16 mouse cellular contexts compared by ENCODE assay signal in the genomic region with DNA sequence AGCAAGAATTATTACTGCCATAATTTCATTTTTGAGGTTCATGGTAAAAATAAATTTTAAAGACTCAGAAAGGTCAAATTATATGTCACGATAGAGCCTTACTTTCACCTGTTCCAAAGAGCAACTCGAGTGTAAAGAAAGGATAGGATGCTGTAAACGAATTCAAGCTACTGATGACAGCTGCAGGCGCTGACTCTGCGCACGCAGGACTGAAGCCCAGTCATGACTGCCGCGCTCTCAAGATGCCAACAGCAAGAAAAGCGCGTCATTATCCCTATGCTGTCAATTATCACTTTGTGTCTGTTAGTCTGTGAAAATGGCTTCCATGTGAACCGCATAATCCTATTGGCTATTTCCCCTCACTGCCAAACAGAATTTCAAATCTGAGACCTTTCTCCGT. TPM values are rescaled to one million over a fixed set of nuclear protein-coding genes. Genes with fewer than 3 reads are reported as not detected.
DNase-seq lines count a peak whose midpoint lies in the region; ATAC-seq and TF ChIP-seq lines count a peak whose summit lies in the region.
"Had no signal": no experiment of that assay in that cellular context is flagged by ENCODE, and none has a peak within 500 bp of the region (broad histone marks: within the 10 kb centered on the region; RNA-seq: fewer than 3 reads in every experiment).

No protein-coding gene starts in this region.

- no peak for TF ChIP-seq EP300 in heart, postnatal 0 days (IDR thresholded peaks at IDR 0.05; ENCODE audit: low read depth)
- no peak for TF ChIP-seq EP300 in lung, postnatal 0 days (IDR thresholded peaks at IDR 0.05)
- no peak for TF ChIP-seq EP300 in liver, postnatal 0 days (IDR thresholded peaks at IDR 0.05; ENCODE audit: low read depth)

- H3K9me3 ChIP-seq in embryonic facial prominence, embryonic 14.5 days (ENCODE audit: control insufficient read depth, low read length): no peaks in the 10 kb centered on the region
- no peaks in the 10 kb centered on the region for H3K9me3 ChIP-seq in embryonic facial prominence, embryonic 10.5 days
- no peaks in the 10 kb centered on the region for H3K9me3 ChIP-seq in heart, postnatal 0 days (replicated peaks; ENCODE audit: control insufficient read depth, low read length)
- no peaks in the 10 kb centered on the region for H3K9me3 ChIP-seq in lung, postnatal 0 days (ENCODE audit: low read length)
- no peaks in the 10 kb centered on the region for H3K9me3 ChIP-seq in liver, postnatal 0 days (ENCODE audit: low read length)
- H3K9me3 ChIP-seq: forebrain, embryonic 13.5 days; limb, embryonic 13.5 days; midbrain, embryonic 12.5 days had no signal

- WGBS in embryonic facial prominence, embryonic 14.5 days: 65% methylated on average over 12 of the region's 12 CpGs
- WGBS in embryonic facial prominence, embryonic 10.5 days: 78% methylated on average over 12 of the region's 12 CpGs
- WGBS in heart, postnatal 0 days: 46% methylated on average over 12 of the region's 12 CpGs
- WGBS in lung, postnatal 0 days: 51% methylated on average over 12 of the region's 12 CpGs
- WGBS in liver, postnatal 0 days (ENCODE audit: insufficient replicate concordance): 63% methylated on average over 12 of the region's 12 CpGs

- peak overlapping the region; percentile 19; the same call in 1 of the 2 replicates for H3K4me2 ChIP-seq in embryonic facial prominence, embryonic 14.5 days (ENCODE audit: low read depth, low read length)
- H3K4me2 ChIP-seq in heart, postnatal 0 days (ENCODE audit: low read depth, low read length): peak overlapping the region; percentile 63
- H3K4me2 ChIP-seq in lung, postnatal 0 days (replicated peaks; ENCODE audit: low read depth, low read length): peak overlapping the region; percentile 46
- H3K4me2 ChIP-seq in liver, postnatal 0 days (ENCODE audit: low read depth, low read length): peak overlapping the region; percentile 46
- H3K4me2 ChIP-seq: forebrain, embryonic 13.5 days; hindbrain, embryonic 14.5 days; midbrain, embryonic 12.5 days had no signal

- DNase-seq in embryonic facial prominence, embryonic 14.5 days (ENCODE audit: low spot score): peak; percentile 20
- DNase-seq in embryonic facial prominence, embryonic 10.5 days (ENCODE audit: low spot score): no peak
- DNase-seq in heart, postnatal 0 days (ENCODE audit: low spot score): no peak
- DNase-seq in heart, postnatal 10 days: no peak
- peak; percentile 16 for DNase-seq in lung, postnatal 0 days (ENCODE audit: low spot score)
- DNase-seq in lung, postnatal 36 days: no peak
- peak; percentile 16 for DNase-seq in liver, postnatal 0 days
- DNase-seq: cerebellum, adult 9-10 months; gastrocnemius, postnatal 10 days; right cerebral cortex, adult 18-20 months had no signal

- H3K27me3 ChIP-seq in embryonic facial prominence, embryonic 14.5 days (replicated peaks; ENCODE audit: control insufficient read depth, insufficient read depth, low read length): no peaks in the 10 kb centered on the region; the same call in 1 of the 2 replicates
- H3K27me3 ChIP-seq in embryonic facial prominence, embryonic 10.5 days (replicated peaks; ENCODE audit: low read depth, poor library complexity, severe bottlenecking): no peaks in the 10 kb centered on the region
- H3K27me3 ChIP-seq in heart, postnatal 0 days (ENCODE audit: control insufficient read depth, insufficient read depth, low read length): no peaks in the 10 kb centered on the region
- no peaks in the 10 kb centered on the region for H3K27me3 ChIP-seq in lung, postnatal 0 days (replicated peaks; ENCODE audit: insufficient read depth, low read length)
- H3K27me3 ChIP-seq in liver, postnatal 0 days (ENCODE audit: insufficient read depth, low read length): no peaks in the 10 kb centered on the region
- H3K27me3 ChIP-seq: forebrain, embryonic 13.5 days; midbrain, embryonic 12.5 days had no signal

- no peak overlapping the region for H3K9ac ChIP-seq in embryonic facial prominence, embryonic 14.5 days (ENCODE audit: low read depth, low read length)
- H3K9ac ChIP-seq in heart, postnatal 0 days (replicated peaks; ENCODE audit: low read depth, low read length): no peak overlapping the region
- no peak overlapping the region for H3K9ac ChIP-seq in lung, postnatal 0 days (replicated peaks; ENCODE audit: low read depth)
- peak overlapping the region; percentile 53 for H3K9ac ChIP-seq in liver, postnatal 0 days (replicated peaks)
- H3K9ac ChIP-seq: forebrain, embryonic 13.5 days; hindbrain, embryonic 14.5 days; limb, embryonic 13.5 days; midbrain, embryonic 12.5 days had no signal

- no peak overlapping the region for H3K4me3 ChIP-seq in embryonic facial prominence, embryonic 14.5 days (ENCODE audit: low read depth, low read length)
- H3K4me3 ChIP-seq in embryonic facial prominence, embryonic 10.5 days: no peak overlapping the region
- peak overlapping the region; percentile 30 for H3K4me3 ChIP-seq in heart, postnatal 0 days (ENCODE audit: low read depth, low read length)
- H3K4me3 ChIP-seq in lung, postnatal 0 days (ENCODE audit: low read depth, low read length): peak overlapping the region; percentile 30
- peak overlapping the region; percentile 38 for H3K4me3 ChIP-seq in liver, postnatal 0 days (ENCODE audit: low read depth, low read length)
- H3K4me3 ChIP-seq: forebrain, embryonic 13.5 days; limb, embryonic 13.5 days; midbrain, embryonic 12.5 days had no signal

- TF ChIP-seq CTCF in heart, postnatal 0 days (IDR thresholded peaks at IDR 0.05; ENCODE audit: low read depth): no peak
- no peak for TF ChIP-seq CTCF in lung, postnatal 0 days (IDR thresholded peaks at IDR 0.05)
- TF ChIP-seq CTCF in liver, postnatal 0 days (IDR thresholded peaks at IDR 0.05; ENCODE audit: low read depth): no peak

- ATAC-seq in embryonic facial prominence, embryonic 14.5 days (ENCODE audit: low read depth): no peak
- no peak for ATAC-seq in heart, postnatal 0 days (ENCODE audit: insufficient read depth, low read depth)
- ATAC-seq in lung, postnatal 0 days: 0 out of 2 replicates have a peak, but pooled peaks have one; percentile 27
- peak; percentile 27 for ATAC-seq in liver, postnatal 0 days
- no peak for ATAC-seq in megakaryocyte, adult 5-6 weeks (ENCODE audit: poor library complexity, severe bottlenecking)
- ATAC-seq: forebrain, embryonic 13.5 days; Patski had no signal

- no peaks in the 10 kb centered on the region for H3K36me3 ChIP-seq in embryonic facial prominence, embryonic 14.5 days (ENCODE audit: control insufficient read depth, insufficient read depth, low read length)
- H3K36me3 ChIP-seq in embryonic facial prominence, embryonic 10.5 days (replicated peaks): no peaks in the 10 kb centered on the region
- no peaks in the 10 kb centered on the region for H3K36me3 ChIP-seq in heart, postnatal 0 days (replicated peaks; ENCODE audit: control insufficient read depth, insufficient read depth, low read length)
- H3K36me3 ChIP-seq in lung, postnatal 0 days (ENCODE audit: insufficient read depth, low read length): no peaks in the 10 kb centered on the region
- no peaks in the 10 kb centered on the region for H3K36me3 ChIP-seq in liver, postnatal 0 days (replicated peaks; ENCODE audit: insufficient read depth, low read length)
- H3K36me3 ChIP-seq: limb, embryonic 13.5 days; midbrain, embryonic 12.5 days had no signal

- intact Hi-C loops in heart, postnatal 10 days (cut with DNase I): loop anchor here (10.0 kb wide), 1 partner anchor 857 kb away; no protein-coding TSS in a partner anchor

- H3K27ac ChIP-seq in embryonic facial prominence, embryonic 14.5 days (replicated peaks; ENCODE audit: low read depth, low read length): no peak overlapping the region
- H3K27ac ChIP-seq in embryonic facial prominence, embryonic 10.5 days (replicated peaks): no peak overlapping the region
- H3K27ac ChIP-seq in heart, postnatal 0 days (ENCODE audit: low read depth): no peak overlapping the region
- no peak overlapping the region for H3K27ac ChIP-seq in lung, postnatal 0 days (ENCODE audit: low read length)
- peak overlapping the region; percentile 84 for H3K27ac ChIP-seq in liver, postnatal 0 days (ENCODE audit: low read depth)
- H3K27ac ChIP-seq: forebrain, embryonic 13.5 days; hindbrain, embryonic 14.5 days; limb, embryonic 13.5 days; midbrain, embryonic 12.5 days had no signal

- H3K4me1 ChIP-seq in embryonic facial prominence, embryonic 14.5 days (ENCODE audit: control insufficient read depth, insufficient read depth, low read length): no peaks in the 10 kb centered on the region
- peaks cover 13% of the 10 kb centered on the region; the same call in 1 of the 2 replicates for H3K4me1 ChIP-seq in embryonic facial prominence, embryonic 10.5 days
- peaks cover 6% of the 10 kb centered on the region; the same call in 1 of the 2 replicates for H3K4me1 ChIP-seq in heart, postnatal 0 days (ENCODE audit: control insufficient read depth, insufficient read depth)
- no peaks in the 10 kb centered on the region for H3K4me1 ChIP-seq in lung, postnatal 0 days (ENCODE audit: insufficient read depth, low read depth, low read length)
- H3K4me1 ChIP-seq in liver, postnatal 0 days (ENCODE audit: insufficient read depth): 0 out of 2 replicates have a peak, but pooled peaks cover 5% of the 10 kb centered on the region
- H3K4me1 ChIP-seq: forebrain, embryonic 13.5 days; limb, embryonic 13.5 days had no signal

RNA-seq across cellular contexts. Expression of a gene that starts 0.5 kb away (rescaled TPM):
- polyA plus RNA-seq in embryonic facial prominence, embryonic 14.5 days (2014; fragmentation: Nextera tagmentation; extraction: Ambion mirVana): 0.83 and 0.89 TPM in 2 replicates
- polyA plus RNA-seq in embryonic facial prominence, embryonic 10.5 days (2016; fragmentation: Nextera tagmentation; extraction: Ambion mirVana): 0.08 and 0.25 TPM in 2 replicates
- total RNA-seq in heart, postnatal 0 days (2014; rRNA removed; ENCODE audit: low replicate concordance): not detected in 2 replicates
- 0.26 TPM in 1 of 2 replicates, not detected in the other for polyA plus RNA-seq in heart, postnatal 0 days (2015; fragmentation: Nextera tagmentation; extraction: Ambion mirVana)
- not detected for total RNA-seq in heart, postnatal 10 days (2021)
- 2.5 and 3.0 TPM in 2 replicates for polyA plus RNA-seq in lung, postnatal 0 days (2015; fragmentation: Nextera tagmentation; extraction: Ambion mirVana)
- 5.6 and 5.8 TPM in 2 replicates for polyA plus RNA-seq in liver, postnatal 0 days (2015; fragmentation: Nextera tagmentation; extraction: Ambion mirVana)
- not detected in 2 replicates for total RNA-seq in megakaryocyte, adult 5-6 weeks (2015)
- 0.07 TPM in 1 of 2 replicates, not detected in the other for total RNA-seq in megakaryocyte, adult 5-6 weeks (2017)

Comparison
In these comparisons a context has a peak if more than half of its experiments do, and no peak if none do; other contexts are left out.
1. DNase-seq: peak in embryonic facial prominence, embryonic 14.5 days (single experiment), lung, postnatal 0 days (single experiment) and liver, postnatal 0 days (single experiment); none in embryonic facial prominence, embryonic 10.5 days (single experiment), heart, postnatal 0 days (single experiment), heart, postnatal 10 days (0 of 2) and lung, postnatal 36 days (single experiment).
2. ATAC-seq: peak in lung, postnatal 0 days (single experiment) and liver, postnatal 0 days (single experiment); none in embryonic facial prominence, embryonic 14.5 days (single experiment), heart, postnatal 0 days (single experiment) and megakaryocyte, adult 5-6 weeks (single experiment).
3. H3K4me3 ChIP-seq: peak in heart, postnatal 0 days (single experiment), lung, postnatal 0 days (single experiment) and liver, postnatal 0 days (single experiment); none in embryonic facial prominence, embryonic 14.5 days (single experiment) and embryonic facial prominence, embryonic 10.5 days (single experiment).
4. Peak in every context shown above with its lines, with median percentiles within 50 percentile points of each other: H3K4me2 ChIP-seq.